Mouse (Mus musculus): ENCODE measurements around the gene Slc35e4.

Slc35e4 gene

GRCm38 (mm10) chr11:3864343-3864742 is 50.1 kb downstream of the Slc35e4 start:
- DNase-seq (ENCODE audit: low spot score in 2 of 2), result no peak

- DNase-seq (ENCODE audit: low spot score in 2 of 2), result peak; percentile 46 to 81
Measured at GRCm38 (mm10) chr11:3863454-3864112, 50.9 kb downstream of the Slc35e4 start, which contains the start of gene Osbp2. Gene Osbp2, minus strand, starts transcription at chr11:3863903.

GRCm38 (mm10) chr11:3862661-3863453 is 51.6 kb downstream of the Slc35e4 start:
- no peak for DNase-seq (ENCODE audit: low spot score in 2 of 2)

GRCm38 (mm10) chr11:3860361-3860760 is 54.1 kb downstream of the Slc35e4 start:
- no peak for DNase-seq (ENCODE audit: low spot score in 2 of 2)

GRCm38 (mm10) chr11:3859778-3860177 is 54.7 kb downstream of the Slc35e4 start:
- DNase-seq (ENCODE audit: low spot score in 2 of 2), result no peak

GRCm38 (mm10) chr11:3857902-3858301 is 56.6 kb downstream of the Slc35e4 start:
- DNase-seq (ENCODE audit: low spot score in 2 of 2), result no peak

Data from cerebellum, postnatal 4 days (tissue).